Mouse (Mus musculus): ENCODE measurements at regions not wholly inside any gene's neighbourhood (a gene's known extent, or its start where the extent isn't known, plus 50 kb on each side); places are given as distances from the start of the nearest gene placed in this dataset.

DNA sequence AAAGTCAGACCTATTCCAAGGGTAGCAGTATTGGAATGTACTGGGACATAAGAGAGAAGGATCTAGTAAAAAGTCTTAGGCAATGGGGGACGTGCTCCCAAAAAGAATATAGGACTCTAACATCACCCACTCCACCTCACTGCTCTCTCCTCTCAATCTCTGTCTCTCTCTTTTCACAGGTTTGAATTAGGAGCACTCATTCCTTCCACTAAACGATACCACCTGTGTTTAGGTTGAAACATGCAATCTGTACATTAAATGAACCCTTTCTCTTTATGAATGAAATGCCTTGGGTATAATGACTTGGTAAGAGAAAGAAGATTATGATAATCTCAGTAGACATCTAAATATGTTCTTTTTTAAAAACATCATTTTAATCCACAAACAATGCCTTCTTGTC is 129.4 kb downstream of the Zpld1 start:
- H3K4me3 ChIP-seq (ENCODE audit: insufficient read depth, low read depth, low read length) = no peak overlapping the region
- no peak overlapping the region for H3K9ac ChIP-seq (ENCODE audit: low read depth, low read length)
- H3K27me3 ChIP-seq (ENCODE audit: control insufficient read depth, insufficient read depth, low read length) = no peaks in the 10 kb centered on the region
- no peaks in the 10 kb centered on the region for H3K4me1 ChIP-seq (ENCODE audit: control insufficient read depth, insufficient read depth, low read length)
- no peak overlapping the region for H3K27ac ChIP-seq (replicated peaks; ENCODE audit: insufficient read depth, low read depth, low read length)
- no peaks in the 10 kb centered on the region for H3K79me2 ChIP-seq (ENCODE audit: control insufficient read depth, insufficient read depth, low read length)
- TF ChIP-seq POLR2A (IDR thresholded peaks at IDR 0.05; ENCODE audit: extremely low read depth, insufficient read depth, low read length) (no peak), CTCF (IDR thresholded peaks at IDR 0.05; ENCODE audit: low read depth, low read length) (no peak)
- 64% methylated on average over 2 of the region's 2 CpGs for WGBS
- DNase-seq (ENCODE audit: extremely low read depth, low read depth, low spot score) = no peak
- no peaks in the 10 kb centered on the region for H3K36me3 ChIP-seq (ENCODE audit: control insufficient read depth, insufficient read depth, low read length)

DNA sequence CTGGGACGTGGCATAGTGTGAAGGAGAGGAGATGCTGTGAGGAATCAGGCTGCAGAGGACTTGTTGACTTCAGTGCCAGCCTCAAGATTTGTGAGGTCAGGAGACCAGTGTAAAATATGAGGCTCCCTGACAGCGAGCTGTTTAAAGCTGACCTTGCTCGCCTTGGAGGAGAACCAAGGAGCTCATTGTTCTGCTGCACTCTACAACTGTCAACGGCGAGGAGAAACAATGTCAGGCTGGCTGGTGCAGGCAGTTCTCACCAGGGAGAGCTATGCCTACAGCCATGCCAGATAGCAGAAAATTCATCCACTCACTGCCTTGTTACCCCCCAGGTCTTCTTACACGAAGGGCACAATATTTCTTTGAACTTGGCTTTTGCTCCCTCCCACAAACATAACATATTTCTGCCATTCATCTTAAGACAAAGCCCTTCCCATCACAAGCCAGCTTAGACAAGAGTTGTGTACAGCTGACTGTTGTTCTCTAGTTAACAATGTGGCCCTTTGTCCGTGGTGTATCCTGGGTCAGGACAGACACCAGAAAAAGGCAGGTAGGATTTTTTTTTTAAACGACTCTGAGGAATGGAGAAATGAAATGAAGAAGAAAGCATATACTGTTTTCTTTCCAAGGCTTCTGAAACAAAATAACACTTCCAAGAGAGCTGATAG is 131.5 kb downstream of the Zpld1 start:
- no peaks in the 10 kb centered on the region for H3K4me1 ChIP-seq (ENCODE audit: control insufficient read depth, insufficient read depth, low read length)
- no peak overlapping the region for H3K4me3 ChIP-seq (ENCODE audit: insufficient read depth, low read depth, low read length)
- H3K79me2 ChIP-seq (ENCODE audit: control insufficient read depth, insufficient read depth, low read length) = no peaks in the 10 kb centered on the region
- H3K27ac ChIP-seq (replicated peaks; ENCODE audit: insufficient read depth, low read depth, low read length) = no peak overlapping the region
- H3K36me3 ChIP-seq (ENCODE audit: control insufficient read depth, insufficient read depth, low read length) = no peaks in the 10 kb centered on the region
- no peak overlapping the region for H3K9ac ChIP-seq (ENCODE audit: low read depth, low read length)
- no peak for TF ChIP-seq CTCF (IDR thresholded peaks at IDR 0.05; ENCODE audit: low read depth, low read length)
- no peak for TF ChIP-seq POLR2A (IDR thresholded peaks at IDR 0.05; ENCODE audit: extremely low read depth, insufficient read depth, low read length)
- no peaks in the 10 kb centered on the region for H3K27me3 ChIP-seq (ENCODE audit: control insufficient read depth, insufficient read depth, low read length)
- DNase-seq (ENCODE audit: extremely low read depth, low read depth, low spot score) = no peak
- 66% methylated on average over 8 of the region's 8 CpGs for WGBS

DNA sequence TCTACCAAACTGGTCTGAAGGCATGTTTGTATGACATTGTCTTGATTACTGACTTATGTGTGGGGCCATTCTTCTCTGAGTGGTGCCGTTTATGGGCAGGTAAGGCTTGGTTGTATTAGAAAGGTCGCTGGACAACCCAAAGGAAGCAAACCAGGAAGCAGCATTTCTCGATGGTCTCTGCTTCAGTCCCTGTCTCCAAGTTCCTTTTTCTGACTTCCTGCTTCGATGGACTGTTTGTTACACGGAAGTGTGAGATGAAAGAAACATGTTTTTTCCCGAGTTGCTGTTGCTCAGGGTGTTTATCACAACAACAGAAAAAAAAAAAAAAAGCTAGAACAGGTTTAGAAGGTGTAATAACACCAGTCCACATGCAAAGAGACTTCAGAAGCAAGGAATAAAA is 134.9 kb downstream of the Zpld1 start:
- 56% methylated on average over 6 of the region's 6 CpGs for WGBS
- Histone ChIP-seq H3K4me1 (ENCODE audit: control insufficient read depth, insufficient read depth, low read length) (no peaks in the 10 kb centered on the region), H3K4me3 (ENCODE audit: insufficient read depth, low read depth, low read length) (no peak overlapping the region), H3K9ac (ENCODE audit: low read depth, low read length) (no peak overlapping the region), H3K79me2 (ENCODE audit: control insufficient read depth, insufficient read depth, low read length) (no peaks in the 10 kb centered on the region), H3K27me3 (ENCODE audit: control insufficient read depth, insufficient read depth, low read length) (no peaks in the 10 kb centered on the region), H3K27ac (replicated peaks; ENCODE audit: insufficient read depth, low read depth, low read length) (no peak overlapping the region), H3K36me3 (ENCODE audit: control insufficient read depth, insufficient read depth, low read length) (no peaks in the 10 kb centered on the region)
- no peak for DNase-seq (ENCODE audit: extremely low read depth, low read depth, low spot score)
- TF ChIP-seq CTCF (IDR thresholded peaks at IDR 0.05; ENCODE audit: low read depth, low read length) = no peak
- TF ChIP-seq POLR2A (IDR thresholded peaks at IDR 0.05; ENCODE audit: extremely low read depth, insufficient read depth, low read length) = no peak

DNA sequence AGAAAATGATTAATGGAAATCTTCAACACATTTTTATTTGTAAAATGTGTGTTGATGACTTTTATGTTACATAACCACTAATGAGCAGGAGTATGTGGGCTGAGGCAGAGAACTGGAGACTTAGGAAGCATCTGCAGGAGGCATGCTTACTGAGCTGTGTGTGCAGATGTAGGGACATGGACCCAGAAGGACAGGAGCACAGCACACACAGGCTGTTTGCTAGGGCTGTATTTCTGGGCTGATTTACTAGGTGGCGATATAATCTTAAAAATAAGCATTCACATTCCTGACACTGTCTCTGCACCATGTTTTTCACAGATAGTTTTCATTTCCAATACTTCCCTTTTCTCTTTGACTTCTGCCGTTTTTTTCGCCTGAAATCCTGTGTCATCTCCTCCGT is 146.1 kb downstream of the Zpld1 start:
- Histone ChIP-seq H3K27ac (replicated peaks; ENCODE audit: insufficient read depth, low read depth, low read length) (no peak overlapping the region), H3K9ac (ENCODE audit: low read depth, low read length) (no peak overlapping the region), H3K4me1 (ENCODE audit: control insufficient read depth, insufficient read depth, low read length) (no peaks in the 10 kb centered on the region), H3K27me3 (ENCODE audit: control insufficient read depth, insufficient read depth, low read length) (no peaks in the 10 kb centered on the region), H3K36me3 (ENCODE audit: control insufficient read depth, insufficient read depth, low read length) (no peaks in the 10 kb centered on the region), H3K4me3 (ENCODE audit: insufficient read depth, low read depth, low read length) (no peak overlapping the region), H3K79me2 (ENCODE audit: control insufficient read depth, insufficient read depth, low read length) (no peaks in the 10 kb centered on the region)
- WGBS = 45% methylated on average over 4 of the region's 4 CpGs
- no peak for TF ChIP-seq POLR2A (IDR thresholded peaks at IDR 0.05; ENCODE audit: extremely low read depth, insufficient read depth, low read length)
- TF ChIP-seq CTCF (IDR thresholded peaks at IDR 0.05; ENCODE audit: low read depth, low read length) = no peak
- no peak for DNase-seq (ENCODE audit: extremely low read depth, low read depth, low spot score)

GRCm38 (mm10) chr16:55142431-55143173 is 155.2 kb downstream of the Zpld1 start:
- Histone ChIP-seq H3K27ac (replicated peaks; ENCODE audit: insufficient read depth, low read depth, low read length) (no peak overlapping the region), H3K27me3 (ENCODE audit: control insufficient read depth, insufficient read depth, low read length) (no peaks in the 10 kb centered on the region), H3K4me1 (ENCODE audit: control insufficient read depth, insufficient read depth, low read length) (no peaks in the 10 kb centered on the region), H3K4me3 (ENCODE audit: insufficient read depth, low read depth, low read length) (no peak overlapping the region), H3K79me2 (ENCODE audit: control insufficient read depth, insufficient read depth, low read length) (no peaks in the 10 kb centered on the region), H3K36me3 (ENCODE audit: control insufficient read depth, insufficient read depth, low read length) (no peaks in the 10 kb centered on the region), H3K9ac (ENCODE audit: low read depth, low read length) (no peak overlapping the region)
- no peak for TF ChIP-seq CTCF (IDR thresholded peaks at IDR 0.05; ENCODE audit: low read depth, low read length)
- no peak for TF ChIP-seq POLR2A (IDR thresholded peaks at IDR 0.05; ENCODE audit: extremely low read depth, insufficient read depth, low read length)
- no peak for DNase-seq (ENCODE audit: extremely low read depth, low read depth, low spot score)
- 94% methylated on average over 6 of the region's 6 CpGs for WGBS

- no peak overlapping the region for H3K4me3 ChIP-seq (ENCODE audit: insufficient read depth, low read depth, low read length)
- no peaks in the 10 kb centered on the region for H3K36me3 ChIP-seq (ENCODE audit: control insufficient read depth, insufficient read depth, low read length)
- H3K4me1 ChIP-seq (ENCODE audit: control insufficient read depth, insufficient read depth, low read length) = no peaks in the 10 kb centered on the region
- no peak for DNase-seq (ENCODE audit: extremely low read depth, low read depth, low spot score)
- H3K27me3 ChIP-seq (ENCODE audit: control insufficient read depth, insufficient read depth, low read length) = no peaks in the 10 kb centered on the region
- H3K9ac ChIP-seq (ENCODE audit: low read depth, low read length) = no peak overlapping the region
- no peak overlapping the region for H3K27ac ChIP-seq (replicated peaks; ENCODE audit: insufficient read depth, low read depth, low read length)
- no peaks in the 10 kb centered on the region for H3K79me2 ChIP-seq (ENCODE audit: control insufficient read depth, insufficient read depth, low read length)
- TF ChIP-seq CTCF (IDR thresholded peaks at IDR 0.05; ENCODE audit: low read depth, low read length) = no peak
- no peak for TF ChIP-seq POLR2A (IDR thresholded peaks at IDR 0.05; ENCODE audit: extremely low read depth, insufficient read depth, low read length)
Observed at GRCm38 (mm10) chr16:55134961-55135360, 162.8 kb downstream of the Zpld1 start.
